Mouse (Mus musculus) heart, adult 2 months (tissue): ENCODE data around the gene Pelp1.
A peak's percentile ranks its signal among the peaks of the same experiment; 100 is the strongest.

Source experiments
- CTCF ChIP-seq: fragments of 200-600 bp; IDR thresholded peaks from 2 replicates; pipeline ENCODE4 v1.8.1; 2022; ENCODE audit warnings: antibody characterized with exemption, mild to moderate bottlenecking, moderate library complexity
- EP300 ChIP-seq: fragments of 200-500 bp; IDR thresholded peaks from 2 replicates; pipeline ENCODE4 v1.6.1; 2011; ENCODE audit warnings: low read depth, low read length, control low read depth; ENCODE audit not compliant: insufficient read depth

- TF ChIP-seq CTCF: no peak
- TF ChIP-seq EP300: 0 out of 2 replicates have a peak, but pooled peaks have one; percentile 6
Measured at GRCm38 (mm10) chr11:70410297-70410643, 439 bp upstream of the Pelp1 start.
